12 mouse cellular contexts compared by ENCODE assay signal in genomic region chr7:137297594-137298381, GRCm38 (mm10). TPM values are rescaled to one million over a fixed set of nuclear protein-coding genes. Genes with fewer than 3 reads are reported as not detected.
A peak's percentile ranks its signal among the peaks of the same experiment; 100 is the strongest.
DNase-seq lines count a peak whose midpoint lies in the region; ATAC-seq and TF ChIP-seq lines count a peak whose summit lies in the region.
"Had no signal": no experiment of that assay in that cellular context is flagged by ENCODE, and none has a peak within 500 bp of the region (broad histone marks: within the 10 kb centered on the region; RNA-seq: fewer than 3 reads in every experiment).

No protein-coding gene starts in this region.

- H3K4me3 ChIP-seq in midbrain, embryonic 14.5 days (replicated peaks; ENCODE audit: low read depth, low read length), result no peak overlapping the region
- H3K4me3 ChIP-seq in midbrain, embryonic 10.5 days, result no peak overlapping the region
- H3K4me3 ChIP-seq in embryonic facial prominence, embryonic 15.5 days (replicated peaks), result no peak overlapping the region
- H3K4me3 ChIP-seq in limb, embryonic 14.5 days (replicated peaks; ENCODE audit: low read length), result no peak overlapping the region
- no peak overlapping the region for H3K4me3 ChIP-seq in intestine, postnatal 0 days (ENCODE audit: low read depth, low read length)
- H3K4me3 ChIP-seq: heart, embryonic 15.5 days; layer of hippocampus, adult 2 months; lung, embryonic 15.5 days had no signal

- H3K4me2 ChIP-seq in midbrain, embryonic 14.5 days (ENCODE audit: low read length), result peak overlapping the region; percentile 36
- 0 out of 2 replicates have a peak overlapping the region, but pooled peaks have one; percentile 13 for H3K4me2 ChIP-seq in embryonic facial prominence, embryonic 15.5 days (replicated peaks)
- H3K4me2 ChIP-seq in limb, embryonic 14.5 days (replicated peaks; ENCODE audit: low read depth, low read length, severe bottlenecking), result peak overlapping the region; percentile 32
- H3K4me2 ChIP-seq in intestine, postnatal 0 days (replicated peaks; ENCODE audit: low read depth), result no peak overlapping the region
- H3K4me2 ChIP-seq: heart, embryonic 15.5 days; lung, embryonic 15.5 days had no signal

- DNase-seq in midbrain, embryonic 14.5 days, result peak; percentile 12
- DNase-seq in midbrain, embryonic 10.5 days (ENCODE audit: low spot score), result no peak
- DNase-seq in limb, embryonic 14.5 days (ENCODE audit: low spot score), result no peak
- no peak for DNase-seq in adipocyte (ENCODE audit: low spot score)
- no peak for DNase-seq in urinary bladder, adult 18-20 months (ENCODE audit: low spot score in 2 of 2)
- DNase-seq: cerebellum, adult 8-10 months; kidney, adult 18-20 months had no signal

- TF ChIP-seq POLR2A in limb, embryonic 14.5 days (IDR thresholded peaks at IDR 0.05; ENCODE audit: borderline replicate concordance, extremely low read depth, insufficient read depth, insufficient read length), result no peak

- WGBS in midbrain, embryonic 14.5 days, result 74% methylated on average over 24 of the region's 24 CpGs
- 75% methylated on average over 24 of the region's 24 CpGs for WGBS in midbrain, embryonic 10.5 days
- 48% methylated on average over 24 of the region's 24 CpGs for WGBS in embryonic facial prominence, embryonic 15.5 days
- WGBS in limb, embryonic 14.5 days, result 19% methylated on average over 24 of the region's 24 CpGs
- WGBS in intestine, postnatal 0 days, result 69% methylated on average over 24 of the region's 24 CpGs

- no peaks in the 10 kb centered on the region for H3K9me3 ChIP-seq in midbrain, embryonic 14.5 days (ENCODE audit: control insufficient read depth, low read length)
- H3K9me3 ChIP-seq in midbrain, embryonic 10.5 days (replicated peaks), result no peaks in the 10 kb centered on the region
- H3K9me3 ChIP-seq in embryonic facial prominence, embryonic 15.5 days (replicated peaks), result no peaks in the 10 kb centered on the region
- H3K9me3 ChIP-seq in limb, embryonic 14.5 days (ENCODE audit: control insufficient read depth, low read length), result no peaks in the 10 kb centered on the region
- no peaks in the 10 kb centered on the region for H3K9me3 ChIP-seq in intestine, postnatal 0 days (ENCODE audit: control insufficient read depth)
- H3K9me3 ChIP-seq: heart, embryonic 15.5 days; lung, embryonic 15.5 days had no signal

- ATAC-seq in midbrain, embryonic 14.5 days (ENCODE audit: low FRiP score, low TSS enrichment), result no peak
- no peak for ATAC-seq in embryonic facial prominence, embryonic 15.5 days (ENCODE audit: insufficient number of reproducible peaks, low FRiP score, low TSS enrichment, low read depth)
- no peak for ATAC-seq in limb, embryonic 14.5 days (ENCODE audit: low FRiP score, low read depth)
- ATAC-seq in intestine, postnatal 0 days, result no peak

- H3K9ac ChIP-seq in midbrain, embryonic 14.5 days (replicated peaks; ENCODE audit: low read length), result 0 out of 2 replicates have a peak overlapping the region, but pooled peaks have one; percentile 20
- H3K9ac ChIP-seq in embryonic facial prominence, embryonic 15.5 days, result no peak overlapping the region
- peak overlapping the region; percentile 31; the same call in 1 of the 2 replicates for H3K9ac ChIP-seq in limb, embryonic 14.5 days (ENCODE audit: low read depth, low read length, severe bottlenecking)
- no peak overlapping the region for H3K9ac ChIP-seq in intestine, postnatal 0 days (ENCODE audit: low read depth, low read length)
- H3K9ac ChIP-seq: heart, embryonic 15.5 days; lung, embryonic 15.5 days had no signal

- H3K27ac ChIP-seq in midbrain, embryonic 14.5 days (replicated peaks; ENCODE audit: low read depth, low read length), result peak overlapping the region; percentile 33
- H3K27ac ChIP-seq in midbrain, embryonic 10.5 days (replicated peaks), result no peak overlapping the region
- H3K27ac ChIP-seq in embryonic facial prominence, embryonic 15.5 days (replicated peaks), result no peak overlapping the region
- no peak overlapping the region for H3K27ac ChIP-seq in limb, embryonic 14.5 days (replicated peaks; ENCODE audit: low read depth, low read length)
- H3K27ac ChIP-seq in intestine, postnatal 0 days (ENCODE audit: low read depth, low read length), result no peak overlapping the region
- H3K27ac ChIP-seq: heart, embryonic 15.5 days; layer of hippocampus, adult 2 months; lung, embryonic 15.5 days had no signal

- H3K36me3 ChIP-seq in midbrain, embryonic 14.5 days (ENCODE audit: control insufficient read depth, insufficient read depth, low read length), result peaks cover 7% of the 10 kb centered on the region; the same call in 1 of the 2 replicates
- peaks cover 5% of the 10 kb centered on the region; the same call in 1 of the 2 replicates for H3K36me3 ChIP-seq in midbrain, embryonic 10.5 days
- no peaks in the 10 kb centered on the region for H3K36me3 ChIP-seq in embryonic facial prominence, embryonic 15.5 days
- peaks cover 12% of the 10 kb centered on the region for H3K36me3 ChIP-seq in limb, embryonic 14.5 days (ENCODE audit: control insufficient read depth, insufficient read depth, low read length)
- H3K36me3 ChIP-seq in intestine, postnatal 0 days (ENCODE audit: control insufficient read depth, insufficient read depth), result no peaks in the 10 kb centered on the region
- H3K36me3 ChIP-seq: heart, embryonic 15.5 days; lung, embryonic 15.5 days had no signal

- H3K27me3 ChIP-seq in midbrain, embryonic 14.5 days (ENCODE audit: control insufficient read depth, insufficient read depth, low read length), result no peaks in the 10 kb centered on the region
- peaks cover 52% of the 10 kb centered on the region for H3K27me3 ChIP-seq in midbrain, embryonic 10.5 days (ENCODE audit: low read depth, poor library complexity, severe bottlenecking)
- peaks cover 35% of the 10 kb centered on the region for H3K27me3 ChIP-seq in embryonic facial prominence, embryonic 15.5 days
- H3K27me3 ChIP-seq in limb, embryonic 14.5 days (ENCODE audit: control insufficient read depth, insufficient read depth, low read length), result 0 out of 2 replicates have a peak, but pooled peaks cover 21% of the 10 kb centered on the region
- peaks cover 45% of the 10 kb centered on the region for H3K27me3 ChIP-seq in intestine, postnatal 0 days (replicated peaks; ENCODE audit: control insufficient read depth, insufficient read depth, low read length)

- no peak for TF ChIP-seq CTCF in intestine, postnatal 0 days (IDR thresholded peaks at IDR 0.05; ENCODE audit: low read depth)

- peaks cover 71% of the 10 kb centered on the region for H3K4me1 ChIP-seq in midbrain, embryonic 14.5 days (ENCODE audit: control insufficient read depth, insufficient read depth, low read length)
- H3K4me1 ChIP-seq in midbrain, embryonic 10.5 days, result peaks cover 82% of the 10 kb centered on the region
- peaks cover 58% of the 10 kb centered on the region for H3K4me1 ChIP-seq in embryonic facial prominence, embryonic 15.5 days
- peaks cover 72% of the 10 kb centered on the region for H3K4me1 ChIP-seq in limb, embryonic 14.5 days (ENCODE audit: control insufficient read depth, insufficient read depth, low read length)
- H3K4me1 ChIP-seq in intestine, postnatal 0 days (replicated peaks; ENCODE audit: control insufficient read depth, insufficient read depth, low read length), result no peaks in the 10 kb centered on the region
- H3K4me1 ChIP-seq: lung, embryonic 15.5 days had no signal

RNA-seq across cellular contexts. Expression of gene Ebf3, which starts 16.5 kb away (rescaled TPM):
- 34.0 and 43.4 TPM in 2 replicates for polyA plus RNA-seq in midbrain, embryonic 14.5 days (2014; fragmentation: Nextera tagmentation; extraction: Ambion mirVana)
- polyA plus RNA-seq in midbrain, embryonic 10.5 days (2016; fragmentation: Nextera tagmentation; extraction: Ambion mirVana), result 3.2 and 5.4 TPM in 2 replicates
- polyA plus RNA-seq in embryonic facial prominence, embryonic 15.5 days (2015; fragmentation: Nextera tagmentation; extraction: Ambion mirVana), result 6.4 and 6.7 TPM in 2 replicates
- 80.3 and 93.2 TPM in 2 replicates for polyA plus RNA-seq in limb, embryonic 14.5 days (2012; rRNA removed)
- polyA plus RNA-seq in limb, embryonic 14.5 days (2014; fragmentation: Nextera tagmentation; extraction: Ambion mirVana), result 15.3 and 17.8 TPM in 2 replicates
- 0.31 and 0.41 TPM in 2 replicates for polyA plus RNA-seq in intestine, postnatal 0 days (2015; fragmentation: Nextera tagmentation; extraction: Ambion mirVana)

Comparison
In these comparisons a context has a peak if more than half of its experiments do, and no peak if none do; other contexts are left out.
1. H3K9ac ChIP-seq: peak in midbrain, embryonic 14.5 days (single experiment) and limb, embryonic 14.5 days (single experiment); none in embryonic facial prominence, embryonic 15.5 days (single experiment) and intestine, postnatal 0 days (single experiment).